Mouse (Mus musculus): ENCODE results near the gene Tm9sf3.

The Tm9sf3 gene

DNA sequence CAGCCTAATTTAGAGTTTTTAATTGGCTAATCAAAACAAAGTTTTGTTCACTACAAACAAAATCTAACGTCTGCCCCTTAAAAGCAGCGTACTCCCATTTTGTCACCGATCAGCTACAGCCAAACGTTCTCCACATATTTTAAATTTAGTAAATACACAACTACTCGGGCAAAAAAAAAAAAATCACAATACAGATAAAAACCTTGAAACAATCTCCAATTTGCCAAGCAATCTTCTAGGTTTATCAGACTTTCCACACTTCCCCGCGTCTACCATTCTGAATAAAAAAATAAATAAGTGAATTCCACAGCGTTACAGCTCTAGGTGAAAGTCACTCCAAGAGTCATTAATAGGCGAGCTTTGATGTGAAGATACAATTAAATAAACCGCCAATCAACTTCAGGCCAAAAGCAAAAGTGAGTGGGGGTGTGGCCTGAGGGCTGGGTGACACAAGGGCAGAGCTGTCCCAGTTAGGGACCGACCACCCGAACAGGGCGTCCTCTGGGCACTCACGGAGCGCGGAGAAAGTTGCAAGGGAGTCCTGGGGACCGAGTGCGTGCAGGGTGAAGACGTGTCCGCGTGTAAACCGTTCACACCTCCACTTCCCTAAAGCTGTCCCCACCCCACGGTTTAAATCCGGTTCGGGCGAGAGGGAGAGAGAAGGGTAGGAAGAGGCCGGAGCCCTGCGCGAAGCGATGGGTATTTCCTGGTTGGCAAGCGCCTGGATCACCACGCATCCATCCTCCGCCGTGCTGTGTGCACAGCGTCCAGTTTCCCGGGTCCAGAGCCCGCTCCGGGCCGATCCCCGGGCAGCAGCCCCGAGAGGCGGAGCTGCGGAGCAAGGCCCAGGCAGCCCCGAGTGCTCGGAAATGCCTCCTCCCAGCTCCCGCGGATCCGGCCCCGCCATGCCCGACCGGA lies 826 bp downstream of the Tm9sf3 start:
- DNase-seq: peak; percentile 78 to 81

DNA sequence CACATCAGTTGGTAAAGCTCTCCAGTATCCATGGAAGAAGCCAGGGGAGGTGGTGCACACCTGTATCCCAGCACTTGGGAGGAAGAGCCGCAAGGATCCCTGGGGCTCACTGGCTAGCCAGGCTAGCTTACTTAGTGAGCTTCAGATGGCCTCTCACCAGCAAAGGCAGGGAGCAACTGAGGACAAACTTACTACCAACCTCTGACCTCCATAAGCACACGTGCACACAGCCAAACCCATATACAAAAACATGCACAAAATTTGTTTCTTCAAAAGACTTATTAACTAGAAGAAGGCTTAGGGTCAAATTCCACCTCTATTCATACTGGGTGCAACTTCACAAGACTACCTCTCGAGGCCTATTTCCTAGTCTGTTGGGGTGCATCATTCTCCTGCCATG lies 3.1 kb downstream of the Tm9sf3 start:
- DNase-seq: no peak

DNA sequence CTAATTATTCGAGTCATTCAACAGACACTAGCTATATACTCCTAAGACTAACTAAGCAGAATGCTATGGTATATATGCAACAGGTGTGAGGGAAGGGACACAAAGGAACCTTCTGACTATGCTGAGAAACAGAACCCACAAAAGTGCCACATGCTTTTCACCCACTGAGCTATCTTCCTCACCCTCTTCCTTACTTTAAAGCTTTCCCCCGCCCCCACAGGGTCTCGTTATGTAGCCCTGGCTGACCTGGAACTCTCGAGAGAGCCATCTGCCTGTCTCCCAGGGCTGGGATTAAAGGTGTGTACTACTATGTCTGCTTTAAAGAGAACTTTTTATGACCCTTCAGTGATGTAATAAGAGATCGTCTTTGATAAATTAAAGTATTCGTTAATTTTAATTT lies 4.5 kb downstream of the Tm9sf3 start:
- DNase-seq: no peak

DNA sequence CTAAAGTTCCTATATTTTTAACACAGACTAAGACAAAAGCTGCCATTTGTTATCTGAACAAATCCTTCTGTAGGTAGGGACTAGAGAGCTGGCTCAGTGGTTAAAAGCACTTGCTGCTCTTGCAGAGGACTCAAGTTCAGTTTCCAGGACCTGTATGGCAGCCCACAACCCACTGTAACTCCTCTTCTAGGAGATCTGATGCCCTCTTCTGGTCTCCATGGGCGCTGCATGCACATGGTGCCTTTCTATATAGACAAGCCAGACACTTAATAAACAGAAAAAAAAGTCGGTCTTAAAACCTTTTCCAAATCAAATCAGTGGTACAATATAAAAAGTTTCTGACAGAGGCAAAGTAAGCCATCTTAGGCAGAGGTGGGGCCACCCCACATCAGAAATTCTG lies 5.1 kb downstream of the Tm9sf3 start:
- DNase-seq: peak; percentile 60 to 66

DNA sequence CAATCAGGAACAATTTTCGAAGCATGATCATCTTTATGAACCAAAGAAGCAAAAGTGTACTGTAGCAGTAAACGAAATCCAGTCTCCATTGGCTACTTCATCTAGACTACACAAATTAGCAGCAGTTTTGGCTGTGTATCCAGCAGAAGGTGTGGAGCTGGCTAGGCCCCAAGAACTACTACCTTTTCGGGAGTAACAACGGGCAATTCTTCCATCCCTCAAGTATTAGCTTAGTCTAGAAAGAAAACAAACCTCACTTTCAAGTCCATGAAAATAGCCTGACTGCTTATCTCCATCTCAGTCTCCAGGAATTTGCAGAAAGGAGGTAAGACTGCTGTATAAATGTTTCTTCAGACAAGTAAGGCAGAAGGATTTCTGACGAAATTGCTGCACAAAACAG lies 9.2 kb downstream of the Tm9sf3 start:
- DNase-seq: no peak

DNA sequence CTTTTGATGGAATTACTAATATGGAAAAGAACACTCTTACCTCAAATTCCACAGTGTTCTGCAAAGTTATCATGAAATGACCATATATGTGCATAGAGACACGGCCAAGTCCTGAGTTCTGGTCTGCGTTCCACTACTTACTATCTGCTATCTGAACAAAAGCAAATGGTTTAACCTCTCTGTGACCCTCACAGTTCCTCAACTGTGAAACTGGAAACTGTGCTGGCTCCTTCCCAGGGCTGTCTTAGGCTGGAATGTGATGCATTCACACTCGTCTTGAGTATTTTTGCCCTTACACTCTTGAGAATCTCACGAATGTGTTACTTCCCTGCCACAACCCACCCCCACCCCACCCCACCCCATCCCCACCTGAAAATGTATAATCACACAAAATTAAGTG lies 14.8 kb downstream of the Tm9sf3 start:
- no peak for DNase-seq

DNA sequence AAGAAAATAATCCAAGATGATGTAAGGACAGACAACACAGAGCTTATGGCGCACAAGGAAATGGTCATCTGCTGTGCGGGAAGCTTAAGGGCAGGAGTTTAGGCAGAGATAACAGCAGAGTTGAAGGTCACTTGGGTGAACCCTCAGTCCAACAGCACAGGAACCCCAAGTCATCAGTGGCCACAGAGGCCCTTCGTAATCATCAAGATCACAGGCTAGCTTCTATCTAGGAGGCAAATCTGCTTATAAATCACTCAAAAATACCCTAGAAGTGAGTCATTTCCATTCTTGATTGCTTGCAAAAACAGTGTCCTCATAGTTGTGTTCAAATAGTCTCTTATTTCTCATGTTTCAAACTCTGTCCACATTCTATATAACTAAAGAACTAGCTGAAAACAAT lies 15.5 kb downstream of the Tm9sf3 start:
- no peak for DNase-seq

DNA sequence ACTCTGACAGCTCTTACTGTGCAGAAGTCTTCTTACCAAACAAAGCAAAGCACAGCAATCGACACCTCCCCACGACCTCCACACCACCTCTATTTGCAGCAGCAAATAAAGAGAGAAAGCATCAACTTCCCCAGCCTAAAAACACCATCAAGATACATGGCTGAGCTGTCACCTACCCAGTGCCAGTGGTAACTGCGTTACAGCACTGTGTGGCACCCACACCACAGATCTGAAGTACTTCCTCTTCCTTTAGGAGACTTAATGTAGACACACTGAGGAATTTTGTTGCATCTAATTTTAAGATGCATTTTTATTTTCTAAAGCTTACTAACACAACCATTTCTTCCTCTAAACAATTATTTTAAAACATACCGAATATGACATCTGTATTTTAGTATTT lies 17.5 kb downstream of the Tm9sf3 start:
- no peak for DNase-seq

DNA sequence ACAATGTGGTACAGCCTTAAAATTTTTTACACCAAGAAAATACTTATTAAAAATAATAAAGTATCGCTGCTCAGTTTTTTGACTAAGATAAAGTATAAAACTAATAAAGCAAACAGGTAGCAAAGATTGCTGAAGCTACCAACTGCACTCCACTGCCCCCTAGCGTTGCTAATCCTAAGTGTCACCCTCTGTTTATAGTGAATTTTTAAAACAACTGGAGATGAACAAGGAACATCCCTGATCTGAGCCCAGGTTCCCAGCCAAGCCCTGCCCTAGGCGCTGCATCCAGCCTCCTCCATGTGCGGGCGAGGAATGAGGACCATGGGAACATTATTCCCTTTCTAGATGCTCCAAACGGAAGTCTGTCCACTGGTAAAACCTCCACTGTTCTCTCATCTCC lies 19.2 kb downstream of the Tm9sf3 start:
- peak; percentile 76 to 85 for DNase-seq

DNA sequence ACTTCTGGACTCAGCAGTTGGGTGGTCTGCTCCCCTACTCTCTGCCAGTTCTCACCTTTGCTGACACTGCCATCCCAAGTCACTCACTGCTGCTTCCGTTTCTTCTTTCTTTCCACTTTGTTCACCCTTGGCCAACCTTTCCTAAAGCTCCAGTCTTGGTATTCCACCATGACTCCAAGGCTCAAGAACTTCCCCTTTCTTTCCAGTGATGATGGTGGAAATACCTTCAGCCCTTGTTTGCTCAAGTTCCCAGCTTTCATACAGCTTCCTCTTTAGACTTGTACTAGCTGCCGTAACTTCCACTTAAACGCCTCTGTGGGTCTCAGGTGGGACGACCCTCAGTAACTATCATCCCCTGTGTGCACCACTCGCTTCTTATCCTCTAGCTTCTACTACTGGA lies 21.8 kb downstream of the Tm9sf3 start:
- no peak for DNase-seq

DNA sequence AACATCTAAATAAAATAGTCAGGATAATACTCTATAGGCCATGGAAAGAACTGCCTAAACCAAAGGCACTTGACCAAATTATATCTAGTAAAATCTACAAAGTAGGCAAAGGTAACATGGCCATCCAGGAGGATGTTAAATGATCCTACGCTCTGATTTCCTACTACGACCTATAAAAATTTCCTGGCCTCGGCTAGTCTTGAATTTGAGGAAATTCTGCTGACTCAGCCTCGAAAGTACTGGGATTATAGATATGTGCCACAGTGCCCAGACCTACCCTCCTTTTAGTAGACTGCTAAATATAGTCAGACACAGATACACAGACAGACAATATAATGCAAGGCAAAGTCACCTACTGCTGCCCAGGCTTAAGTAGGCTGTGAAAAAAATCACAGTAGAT lies 30.1 kb downstream of the Tm9sf3 start:
- no peak for DNase-seq

DNA sequence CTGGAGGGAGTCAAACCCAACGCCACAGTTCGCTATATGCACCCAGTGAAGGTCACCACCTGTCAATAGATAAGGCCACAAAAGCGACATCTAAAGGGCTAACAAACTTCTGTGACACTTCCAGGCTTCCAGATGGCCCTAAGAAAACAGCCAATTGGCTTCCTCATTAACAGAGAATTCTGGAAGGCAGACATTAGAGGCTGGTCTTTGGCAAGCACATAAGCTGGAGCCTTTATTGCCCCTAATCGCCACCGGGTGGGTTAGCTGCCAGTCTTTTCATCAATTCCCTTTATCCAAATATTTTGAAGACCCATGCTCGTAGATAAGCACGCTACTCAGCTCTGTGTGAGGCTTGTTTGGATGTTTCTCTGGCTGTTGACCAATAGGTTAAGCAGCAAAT lies 55.5 kb downstream of the Tm9sf3 start:
- DNase-seq: peak; percentile 36 to 38

DNA sequence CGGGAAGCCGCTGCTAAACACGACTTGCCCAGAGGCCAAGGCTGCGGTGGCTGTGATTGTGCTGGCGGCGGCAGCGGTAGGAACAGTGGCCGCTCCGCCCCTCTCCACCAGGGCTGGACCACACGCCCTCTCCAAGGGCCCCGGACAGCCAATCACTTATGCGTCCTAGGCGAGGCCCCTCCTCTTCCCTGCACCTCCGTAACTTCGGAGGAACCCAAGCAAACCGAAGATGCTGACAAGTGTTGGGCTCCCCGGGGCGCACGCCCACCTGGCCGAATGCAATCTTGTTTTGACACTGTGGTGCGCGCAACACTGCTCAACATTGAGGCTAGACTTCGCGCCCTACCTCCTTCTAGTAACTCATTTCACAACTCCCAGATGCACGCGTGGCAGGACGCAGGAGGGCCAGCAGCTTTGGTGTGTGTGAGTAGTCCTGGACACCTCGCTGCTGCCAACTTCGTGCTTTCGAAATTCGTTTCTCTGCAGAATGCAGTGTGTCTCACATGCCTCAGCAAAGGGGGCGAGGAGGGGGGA lies 56.9 kb downstream of the Tm9sf3 start, which contains the start of gene Tll2:
TSS of gene Tll2 (minus strand) at position 25 of the 534 bp plus-strand sequence.
- DNase-seq: peak; percentile 34 to 58

DNA sequence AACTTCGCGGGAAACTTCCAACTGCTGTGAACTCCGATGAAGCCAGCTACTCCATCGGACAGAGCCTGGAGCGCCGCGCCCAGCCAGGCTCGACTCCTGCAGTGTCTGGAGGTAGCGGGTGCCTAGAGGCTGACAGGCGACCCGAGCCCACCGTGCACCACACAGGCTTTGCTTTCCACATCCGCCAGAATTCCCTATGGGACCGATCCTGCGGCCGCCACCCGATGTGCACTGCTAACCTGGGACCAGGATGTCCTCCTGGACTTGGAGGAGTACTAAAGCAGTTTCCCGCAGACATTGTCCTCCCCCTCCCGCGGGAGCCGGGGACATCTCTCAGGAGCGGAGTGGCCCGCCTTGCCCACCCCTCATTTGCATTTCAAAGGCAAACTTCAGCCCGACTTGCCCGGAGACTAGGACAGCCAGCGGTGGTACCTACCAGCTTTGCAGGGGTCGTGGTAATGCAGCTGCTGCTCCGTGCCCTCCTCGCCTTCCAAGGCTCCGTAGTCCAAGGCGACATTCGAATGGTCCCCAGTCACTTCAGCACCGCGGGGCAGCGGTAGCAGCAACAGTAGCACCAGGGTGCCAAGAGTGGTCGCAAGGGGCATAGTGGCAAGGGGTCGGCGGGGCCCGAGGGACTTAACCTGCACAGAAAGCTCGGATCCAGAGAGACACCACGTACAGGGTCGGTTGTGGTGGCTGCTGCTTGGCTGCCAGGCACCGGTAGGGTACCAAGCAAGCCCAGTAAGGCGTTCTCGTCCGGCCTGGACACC lies 57.6 kb downstream of the Tm9sf3 start:
- no peak for DNase-seq

DNA sequence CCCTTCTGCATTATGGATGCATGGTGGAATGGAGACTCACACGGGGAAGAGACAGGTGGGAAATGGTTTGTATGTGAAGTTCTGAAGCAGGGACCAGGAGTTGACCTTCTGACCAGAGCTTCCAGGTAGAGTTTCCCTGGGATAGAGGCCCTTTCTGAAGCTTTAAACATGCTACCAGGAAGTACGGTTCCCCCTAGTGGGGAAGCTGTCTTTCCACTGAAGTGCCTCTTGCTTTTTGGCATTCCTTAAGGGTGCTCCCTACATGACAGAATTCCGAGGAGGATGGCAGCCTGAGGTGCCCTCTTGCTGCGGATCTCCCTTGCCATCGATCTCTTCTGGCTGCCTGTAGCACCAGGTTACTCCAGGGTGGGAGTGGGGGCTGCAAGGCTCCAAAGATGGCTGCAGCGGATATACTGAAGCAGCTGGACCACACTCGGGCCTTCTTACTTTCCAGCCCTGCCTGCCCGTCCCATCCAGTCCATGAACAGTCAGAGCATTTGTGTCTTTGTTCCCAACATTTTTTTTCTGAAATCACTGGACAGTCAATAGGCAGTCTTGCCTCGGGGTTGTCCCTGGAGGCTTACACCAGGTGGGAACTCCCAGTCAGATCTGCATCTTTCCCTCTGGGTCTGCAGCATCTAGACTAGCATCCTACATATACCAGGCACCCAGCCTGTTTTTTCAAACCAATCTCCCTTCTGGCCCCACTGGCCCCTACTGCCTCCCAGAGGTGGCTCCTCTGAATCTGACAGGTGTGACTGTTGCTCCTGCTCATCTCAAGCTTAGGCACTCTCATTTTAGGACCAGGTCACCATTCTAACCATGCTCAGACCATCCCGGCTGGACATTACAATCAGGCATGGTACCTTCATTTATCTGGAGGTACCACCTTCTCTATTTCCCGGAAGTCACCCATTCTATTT lies 59.4 kb downstream of the Tm9sf3 start:
- DNase-seq: peak; percentile 34 to 47

DNA sequence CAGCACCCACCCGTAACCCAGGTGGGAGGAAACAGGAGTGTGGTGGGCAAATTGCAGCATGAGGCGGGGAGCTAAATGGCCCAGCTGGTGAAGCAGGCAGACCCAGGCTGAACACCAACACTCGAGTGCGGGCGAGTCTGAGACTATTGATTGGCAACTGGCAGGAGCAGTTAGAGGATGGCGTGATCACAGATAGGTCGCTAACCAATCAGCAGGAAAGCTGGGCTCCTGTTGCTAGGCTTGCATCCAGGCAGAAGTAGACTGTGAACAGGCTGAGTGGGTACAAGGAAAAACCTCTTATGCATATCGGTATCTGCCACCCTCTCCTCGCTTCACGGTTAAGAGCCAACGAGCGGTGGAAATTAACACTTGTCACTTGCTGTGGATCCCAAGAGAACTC lies 66.2 kb downstream of the Tm9sf3 start:
- DNase-seq: no peak

DNA sequence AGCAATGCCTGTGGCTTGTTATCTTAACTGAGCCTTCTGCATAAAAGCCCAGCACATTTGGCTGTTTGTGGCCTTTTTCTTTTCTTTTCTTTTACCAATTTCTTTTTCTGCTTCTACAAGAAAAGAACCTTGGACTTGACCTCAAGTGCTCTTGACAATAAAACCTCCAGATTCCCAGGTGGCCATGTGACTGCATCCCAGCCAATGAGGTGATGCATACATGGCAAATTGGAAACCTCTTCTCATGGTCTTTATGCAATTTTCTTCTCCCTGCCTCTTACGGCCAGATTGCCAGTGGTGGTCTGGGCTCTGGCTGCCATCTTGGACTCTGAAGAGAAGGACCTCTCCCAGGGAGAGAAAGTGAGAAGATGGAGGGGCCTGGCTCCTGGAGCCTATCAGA lies 70.4 kb downstream of the Tm9sf3 start:
- no peak for DNase-seq

DNA sequence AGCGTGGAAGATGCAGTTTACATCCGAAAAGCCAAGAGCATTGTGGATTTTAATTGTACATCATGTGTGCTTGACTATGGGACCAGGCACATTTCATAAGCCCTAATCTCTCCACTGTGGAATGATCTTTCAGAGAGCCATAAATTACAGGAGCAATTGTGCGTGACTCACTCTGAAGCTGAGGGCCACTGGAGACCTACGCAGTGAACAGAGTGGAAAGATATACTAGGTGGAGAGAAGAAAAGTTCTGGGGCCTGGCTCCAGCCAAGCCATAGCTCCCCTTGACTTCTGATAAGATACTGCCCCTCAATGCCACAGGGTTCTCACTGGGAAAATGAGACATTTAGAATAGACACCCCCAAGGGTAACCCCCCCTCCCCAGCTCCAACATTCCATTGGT lies 70.8 kb downstream of the Tm9sf3 start:
- DNase-seq: no peak

DNA sequence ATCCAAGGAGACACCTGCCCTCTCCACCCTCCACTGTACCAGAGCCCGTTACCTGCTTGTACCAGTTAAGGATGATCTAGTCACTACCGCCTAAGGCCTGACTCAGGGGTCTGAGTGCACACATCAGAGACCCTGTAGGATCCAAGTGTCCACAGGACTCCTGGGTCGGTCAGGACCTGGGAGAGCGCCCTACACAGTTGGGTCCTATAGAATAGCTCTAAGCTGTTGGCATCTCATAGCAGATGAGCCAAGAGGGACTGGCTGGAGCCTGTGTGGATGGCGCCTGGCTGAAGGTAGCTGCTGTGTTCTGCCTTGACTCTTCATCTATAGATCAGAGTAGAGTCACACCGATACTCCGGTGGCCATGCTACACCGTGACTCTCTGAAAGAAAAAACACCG lies 72.1 kb downstream of the Tm9sf3 start:
- DNase-seq: no peak

DNA sequence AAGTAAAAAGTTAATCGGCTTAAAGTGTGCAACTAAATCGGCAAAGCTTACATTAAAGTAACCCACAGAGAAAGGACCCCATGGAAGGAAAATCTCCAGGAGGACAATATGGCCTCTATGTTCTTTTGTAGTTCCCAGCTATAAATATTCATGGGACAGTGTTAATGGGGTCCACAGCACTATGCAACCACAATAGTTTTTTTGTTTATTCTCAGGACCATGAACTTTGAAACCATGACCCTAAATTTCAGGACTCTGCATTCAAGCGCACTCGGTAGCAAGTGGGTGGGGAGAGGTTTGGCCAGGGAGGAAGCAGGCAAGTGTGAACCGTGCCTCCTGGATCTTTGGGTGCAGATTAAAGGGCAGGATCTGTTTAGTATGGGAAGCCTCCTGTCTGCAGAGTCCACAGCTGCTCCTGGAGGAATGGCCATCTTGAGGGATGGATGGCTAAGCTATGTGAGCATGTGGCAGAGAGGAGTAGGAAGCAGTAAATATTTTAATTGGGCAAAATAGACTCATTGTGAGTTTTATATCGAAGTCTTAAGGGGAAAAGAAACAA lies 72.8 kb downstream of the Tm9sf3 start:
- no peak for DNase-seq

DNA sequence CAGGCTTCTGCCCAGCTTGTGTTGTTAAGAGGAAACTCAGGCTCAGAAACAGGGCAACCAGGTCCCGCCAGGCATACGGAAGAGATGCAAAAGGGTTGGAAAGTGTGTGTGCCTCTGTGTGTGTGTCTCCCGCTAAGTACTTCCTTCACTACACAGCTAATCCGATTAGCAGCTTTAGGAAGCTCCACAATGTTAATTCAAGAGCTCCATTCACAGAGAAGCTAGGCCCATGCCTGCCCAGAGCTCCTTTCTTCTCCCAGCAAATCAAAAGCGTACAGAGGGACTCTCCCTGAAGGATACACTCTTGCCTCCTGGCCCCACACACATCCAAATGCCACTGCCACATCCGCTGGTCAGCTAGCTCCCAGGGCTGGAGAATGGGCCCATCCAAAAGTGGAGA lies 86.5 kb downstream of the Tm9sf3 start:
- no peak for DNase-seq

DNA sequence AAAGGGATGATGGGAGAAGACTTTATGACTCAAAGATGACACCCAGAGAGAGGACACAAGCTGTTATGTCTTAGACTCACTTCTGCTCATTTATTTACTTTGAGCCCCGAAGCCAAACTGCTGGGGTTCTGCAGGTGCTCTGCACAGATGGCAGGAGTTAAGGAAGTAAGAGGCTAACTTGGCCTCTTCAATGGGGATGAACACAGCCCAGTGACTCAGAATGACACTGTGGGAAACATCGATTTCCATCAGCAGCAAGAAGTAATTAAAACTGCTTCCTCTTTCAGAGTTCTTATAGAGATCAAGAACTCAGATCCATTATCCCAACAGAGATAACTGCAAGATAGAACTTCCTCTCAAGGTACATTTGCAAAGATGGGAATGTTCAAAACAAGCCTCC lies 86.9 kb downstream of the Tm9sf3 start:
- peak in 1 of 2 experiments; percentile 22 for DNase-seq

DNA sequence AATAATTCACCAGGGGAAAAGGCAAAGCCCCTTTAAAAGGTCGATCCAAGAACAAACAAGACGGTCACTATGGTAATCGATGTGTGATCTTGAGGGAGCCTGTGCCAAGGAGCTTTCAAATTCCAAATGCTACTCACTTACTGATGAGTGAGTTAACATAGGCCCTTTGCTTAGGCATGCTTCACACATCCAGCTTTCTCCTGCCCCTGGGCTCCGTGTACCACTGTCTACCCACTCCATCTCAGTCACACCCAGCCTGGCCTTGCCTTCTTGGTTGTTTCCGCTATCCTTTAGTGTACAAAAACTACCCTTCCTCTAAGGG lies 97.9 kb downstream of the Tm9sf3 start:
- no peak for DNase-seq

Measured in cerebellum, postnatal 10 days (tissue).